In genomic region chr2:21280794-21281420, GRCm38 (mm10) we compare ENCODE assay signal across 9 mouse cellular contexts.
DNase-seq lines count a peak whose midpoint lies in the region; ATAC-seq lines count a peak whose summit lies in the region.
"Had no signal": no experiment of that assay in that cellular context is flagged by ENCODE, and none has a peak within 500 bp of the region (broad histone marks: within the 10 kb centered on the region; RNA-seq: fewer than 3 reads in every experiment).

No protein-coding gene starts in this region.

- ATAC-seq in intestine, embryonic 15.5 days = peak; percentile 65
- no peak for ATAC-seq in monocyte, adult 5-6 weeks (replicated peaks; ENCODE audit: insufficient number of reproducible peaks, low FRiP score, low TSS enrichment, poor library complexity, severe bottlenecking)

- H3K4me2 ChIP-seq in intestine, embryonic 15.5 days (replicated peaks) = no peak overlapping the region

- WGBS in intestine, embryonic 15.5 days = 34% methylated on average over 9 of the region's 9 CpGs
- 40% methylated on average over 9 of the region's 9 CpGs for WGBS in midbrain, embryonic 10.5 days

- peak; percentile 11 for DNase-seq in adipocyte (ENCODE audit: low spot score)
- DNase-seq in cerebellum, postnatal 4 days (ENCODE audit: low spot score in 2 of 2) = peak; percentile 85 to 89
- peak; percentile 29 to 38 for DNase-seq in gastrocnemius, adult 8-10 months (ENCODE audit: low spot score in 2 of 2)
- DNase-seq in left cerebral cortex, postnatal 14 days (ENCODE audit: low spot score in 2 of 2) = peak; percentile 80 to 89
- DNase-seq in midbrain, embryonic 10.5 days (ENCODE audit: low spot score) = peak; percentile 80
- DNase-seq in skeletal muscle tissue, adult 2 months (ENCODE audit: low read depth, low spot score) = peak; percentile 20

- no peaks in the 10 kb centered on the region for H3K36me3 ChIP-seq in intestine, embryonic 15.5 days
- H3K36me3 ChIP-seq in midbrain, embryonic 10.5 days = no peaks in the 10 kb centered on the region

- no peak overlapping the region for H3K4me3 ChIP-seq in intestine, embryonic 15.5 days (replicated peaks)
- no peak overlapping the region for H3K4me3 ChIP-seq in midbrain, embryonic 10.5 days
- H3K4me3 ChIP-seq: myocyte had no signal

- intact Hi-C loops in left cerebral cortex, postnatal 14 days (cut with DNase I) = loop anchor here (2.0 to 5.0 kb wide), 2 partner anchors 86 to 628 kb away; partner anchors contain the start of gene Gpr158

- no peaks in the 10 kb centered on the region for H3K4me1 ChIP-seq in intestine, embryonic 15.5 days (replicated peaks)
- peaks cover 15% of the 10 kb centered on the region; the same call in 1 of the 2 replicates for H3K4me1 ChIP-seq in midbrain, embryonic 10.5 days

- no peaks in the 10 kb centered on the region for H3K27me3 ChIP-seq in intestine, embryonic 15.5 days (replicated peaks)
- no peaks in the 10 kb centered on the region for H3K27me3 ChIP-seq in midbrain, embryonic 10.5 days (ENCODE audit: low read depth, poor library complexity, severe bottlenecking)

- no peak overlapping the region for H3K9ac ChIP-seq in intestine, embryonic 15.5 days

- H3K9me3 ChIP-seq in intestine, embryonic 15.5 days = no peaks in the 10 kb centered on the region
- H3K9me3 ChIP-seq in midbrain, embryonic 10.5 days (replicated peaks) = no peaks in the 10 kb centered on the region

- H3K27ac ChIP-seq in intestine, embryonic 15.5 days = no peak overlapping the region
- no peak overlapping the region for H3K27ac ChIP-seq in midbrain, embryonic 10.5 days (replicated peaks)

Comparison
In these comparisons a context has a peak if more than half of its experiments do, and no peak if none do; other contexts are left out.
1. DNase-seq: peak in every context shown above with its lines; median percentile 87 in cerebellum, postnatal 4 days; 84 in left cerebral cortex, postnatal 14 days; 80 in midbrain, embryonic 10.5 days; 34 in gastrocnemius, adult 8-10 months; 20 in skeletal muscle tissue, adult 2 months; 11 in adipocyte.